Mouse (Mus musculus): Measurements from ENCODE around the gene Slc5a3.

DNA sequence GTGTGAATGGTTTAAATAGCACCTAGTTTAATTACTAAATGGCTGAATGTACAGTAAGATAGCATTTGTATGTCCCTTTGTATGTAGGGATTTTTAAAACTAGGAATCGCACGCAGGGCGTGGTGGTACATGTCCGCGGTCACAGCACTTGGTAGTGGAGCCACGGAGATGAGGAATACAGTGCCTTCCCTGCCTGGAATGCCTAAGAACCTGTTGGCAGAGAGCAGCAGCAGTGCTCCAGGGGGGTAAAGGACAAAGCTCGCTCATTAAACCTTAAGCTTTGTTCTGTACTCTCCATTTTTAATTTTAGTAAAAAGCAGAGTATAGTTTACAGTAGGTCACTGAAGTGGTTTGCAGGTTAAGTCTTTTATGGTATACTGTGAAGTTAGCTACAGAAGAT is 3.5 kb downstream of the Slc5a3 start:
- no peak for TF ChIP-seq CTCF (IDR thresholded peaks at IDR 0.05; ENCODE audit: low read depth)
- TF ChIP-seq EP300 (IDR thresholded peaks at IDR 0.05; ENCODE audit: low read depth) = no peak

Measured in liver, postnatal 0 days (tissue).